Mouse (Mus musculus): ENCODE measurements around the gene Ncam1. TPM values are rescaled to one million over a fixed set of nuclear protein-coding genes. Genes with fewer than 3 reads are reported as not detected.

The Ncam1 gene
- total and polyA plus RNA-seq, 3 experiments: 0.08 TPM; not detected in 2

DNA sequence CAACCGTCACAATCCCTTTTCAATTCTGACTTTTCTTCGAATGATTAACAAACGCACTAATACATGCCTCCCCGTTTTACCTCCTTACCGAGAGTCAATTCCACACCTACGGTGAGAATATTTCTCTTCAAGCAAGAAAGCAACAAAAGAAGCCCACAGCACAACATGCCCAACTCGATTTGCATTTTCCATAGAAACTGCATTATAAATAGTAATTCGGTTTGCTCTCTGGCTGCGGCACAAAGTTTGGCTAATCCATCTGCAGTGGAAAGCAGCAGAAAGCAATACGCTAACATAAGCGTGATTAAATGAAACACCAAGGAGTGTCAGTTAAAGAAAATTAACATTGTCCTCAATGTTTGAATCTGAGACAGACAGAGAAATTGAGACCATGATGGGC lies 177.0 kb downstream of the Ncam1 start:
- H3K9me3 ChIP-seq (replicated peaks; ENCODE audit: low read length): peaks cover 2% of the 10 kb centered on the region
- no peak overlapping the region for H3K27ac ChIP-seq (ENCODE audit: insufficient read depth, low read depth)
- no peak overlapping the region for H3K9ac ChIP-seq (ENCODE audit: insufficient read depth, low read depth)
- TF ChIP-seq ETS1 (conservative IDR thresholded peaks at IDR 0.05; ENCODE audit: low read depth, low read length) (no peak), NRF1 (IDR thresholded peaks at IDR 0.05; ENCODE audit: low read depth, low read length) (no peak), JUN (IDR thresholded peaks at IDR 0.05; ENCODE audit: insufficient read depth, low read depth, low read length) (no peak), POLR2AphosphoS2 (IDR thresholded peaks at IDR 0.05; ENCODE audit: low read depth, low read length) (no peak), NELFE (IDR thresholded peaks at IDR 0.05; ENCODE audit: low read depth, low read length) (no peak), USF1 (IDR thresholded peaks at IDR 0.05; ENCODE audit: low read depth, low read length) (no peak), MXI1 (IDR thresholded peaks at IDR 0.05; ENCODE audit: low read depth, low read length) (no peak), HCFC1 (IDR thresholded peaks at IDR 0.05; ENCODE audit: low read depth, low read length) (no peak)
- no peaks in the 10 kb centered on the region for H3K27me3 ChIP-seq (replicated peaks)
- no peak for DNase-seq (ENCODE audit: extremely low read depth)
- no peaks in the 10 kb centered on the region for H3K79me2 ChIP-seq (replicated peaks; ENCODE audit: control insufficient read depth, extremely low read depth, insufficient read depth, poor library complexity, severe bottlenecking)
- no peaks in the 10 kb centered on the region for H3K4me1 ChIP-seq (ENCODE audit: control insufficient read depth in 1 of 2, insufficient read depth in 2 of 2)
- in situ Hi-C loops (cut with MboI; ENCODE audit: low pct_ligation_motif_present, low pct_unique_long_range_greater_than_20kb, low sequenced_read_pairs) (no loop called here), dilution Hi-C loops (cut with MboI; ENCODE audit: extremely low pct_ligation_motif_present, extremely low pct_unique_long_range_greater_than_20kb, low sequenced_read_pairs) (no loop called here)
- H3K4me3 ChIP-seq (replicated peaks in 1 of 3; ENCODE audit: low read depth in 2 of 3, low read length in 2 of 3, poor library complexity in 1 of 3): no peak overlapping the region
- H3K36me3 ChIP-seq (replicated peaks in 1 of 2; ENCODE audit: control insufficient read depth in 1 of 2, insufficient read depth in 1 of 2, low read length in 1 of 2): no peaks in the 10 kb centered on the region
- no peak overlapping the region for H3K4me2 ChIP-seq (ENCODE audit: insufficient read depth, low read depth, poor library complexity, severe bottlenecking)

GRCm38 (mm10) chr9:49618699-49619392 lies 179.9 kb downstream of the Ncam1 start:
- no peak overlapping the region for H3K9ac ChIP-seq (ENCODE audit: insufficient read depth, low read depth)
- DNase-seq (ENCODE audit: extremely low read depth): no peak
- peaks cover 2% of the 10 kb centered on the region for H3K9me3 ChIP-seq (replicated peaks; ENCODE audit: low read length)
- no peaks in the 10 kb centered on the region for H3K79me2 ChIP-seq (replicated peaks; ENCODE audit: control insufficient read depth, extremely low read depth, insufficient read depth, poor library complexity, severe bottlenecking)
- dilution Hi-C loops (cut with MboI; ENCODE audit: extremely low pct_ligation_motif_present, extremely low pct_unique_long_range_greater_than_20kb, low sequenced_read_pairs) (no loop called here), in situ Hi-C loops (cut with MboI; ENCODE audit: low pct_ligation_motif_present, low pct_unique_long_range_greater_than_20kb, low sequenced_read_pairs) (no loop called here)
- no peaks in the 10 kb centered on the region for H3K36me3 ChIP-seq (replicated peaks in 1 of 2; ENCODE audit: control insufficient read depth in 1 of 2, insufficient read depth in 1 of 2, low read length in 1 of 2)
- no peaks in the 10 kb centered on the region for H3K4me1 ChIP-seq (ENCODE audit: control insufficient read depth in 1 of 2, insufficient read depth in 2 of 2)
- H3K27ac ChIP-seq (ENCODE audit: insufficient read depth, low read depth): no peak overlapping the region
- no peak for TF ChIP-seq RAD21 (IDR thresholded peaks at IDR 0.05; ENCODE audit: low read depth, low read length)
- TF ChIP-seq MAFK (IDR thresholded peaks at IDR 0.05; ENCODE audit: insufficient replicate concordance, low read length): no peak
- TF ChIP-seq SIN3A (IDR thresholded peaks at IDR 0.05; ENCODE audit: low read length): no peak
- no peak for TF ChIP-seq ZC3H11A (IDR thresholded peaks at IDR 0.05; ENCODE audit: low read depth, low read length)
- no peak for TF ChIP-seq UBTF (IDR thresholded peaks at IDR 0.05; ENCODE audit: low read depth, low read length)
- no peak for TF ChIP-seq BHLHE40 (IDR thresholded peaks at IDR 0.05; ENCODE audit: low read depth, low read length)
- no peak for TF ChIP-seq TCF12 (IDR thresholded peaks at IDR 0.05; ENCODE audit: low read depth, low read length)
- no peak for TF ChIP-seq EP300 (IDR thresholded peaks at IDR 0.05; ENCODE audit: low read length)
- no peak for TF ChIP-seq NRF1 (IDR thresholded peaks at IDR 0.05; ENCODE audit: low read depth, low read length)
- H3K4me3 ChIP-seq (replicated peaks in 1 of 3; ENCODE audit: low read depth in 2 of 3, low read length in 2 of 3, poor library complexity in 1 of 3): no peak overlapping the region
- H3K4me2 ChIP-seq (ENCODE audit: insufficient read depth, low read depth, poor library complexity, severe bottlenecking): no peak overlapping the region
- no peaks in the 10 kb centered on the region for H3K27me3 ChIP-seq (replicated peaks)
